Mouse (Mus musculus) heart, postnatal 0 days (tissue): ENCODE results near the gene Vdr. TPM values are rescaled to one million over a fixed set of nuclear protein-coding genes. Genes with fewer than 3 reads are reported as not detected.

ENCODE experiments used
- ATAC-seq: fragments of 200-750 bp; cut with Nextera tagmentation; 2 replicates; pipeline ENCODE4 v1.8.0; 2017; ENCODE audit warnings: low read depth, moderate number of reproducible peaks, moderate library complexity; ENCODE audit not compliant: insufficient read depth
- DNase-seq: peaks from one replicate; pipeline ENCODE4 v3.0.0-alpha.2; 2016; ENCODE audit warnings: low spot score
- H3K27ac ChIP-seq: fragments of 300-500 bp; sonication (generic); 2 replicates; pipeline ENCODE4 v1.5.1; 2014; ENCODE audit warnings: low read depth, mild to moderate bottlenecking
- H3K27me3 ChIP-seq: fragments of 300-500 bp; sonication (generic); 2 replicates; pipeline ENCODE4 v1.6.1; 2014; ENCODE audit warnings: low read length, mixed read lengths; ENCODE audit not compliant: control insufficient read depth, insufficient read depth
- H3K36me3 ChIP-seq: fragments of 300-500 bp; sonication (generic); replicated peaks from 2 replicates; pipeline ENCODE4 v1.6.1; 2014; ENCODE audit warnings: low read length, mixed read lengths; ENCODE audit not compliant: control insufficient read depth, insufficient read depth
- H3K4me1 ChIP-seq: fragments of 300-500 bp; sonication (generic); 2 replicates; pipeline ENCODE4 v1.6.1; 2014; ENCODE audit warnings: antibody characterized with exemption; ENCODE audit not compliant: control insufficient read depth, insufficient read depth
- H3K4me2 ChIP-seq: fragments of 300-500 bp; sonication (generic); 2 replicates; pipeline ENCODE4 v1.6.1; 2014; ENCODE audit warnings: low read depth, mild to moderate bottlenecking, low read length, moderate library complexity
- H3K4me3 ChIP-seq: fragments of 300-500 bp; sonication (generic); 2 replicates; pipeline ENCODE4 v1.5.1; 2014; ENCODE audit warnings: low read depth, low read length
- H3K9ac ChIP-seq: fragments of 300-500 bp; sonication (generic); replicated peaks from 2 replicates; pipeline ENCODE4 v1.6.1; 2014; ENCODE audit warnings: low read depth, low read length, mixed read lengths
- H3K9me3 ChIP-seq: fragments of 300-500 bp; sonication (generic); replicated peaks from 2 replicates; pipeline ENCODE4 v1.6.1; 2016; ENCODE audit warnings: low read length; ENCODE audit not compliant: control insufficient read depth
- CTCF ChIP-seq: IDR thresholded peaks from 2 replicates; pipeline ENCODE4 v1.5.1; 2016; ENCODE audit warnings: antibody characterized with exemption, control low read depth, low read depth
- EP300 ChIP-seq: IDR thresholded peaks from 2 replicates; pipeline ENCODE4 v1.6.1; 2016; ENCODE audit warnings: antibody characterized with exemption, low read depth
- WGBS: fragments of 180-500 bp; shearing (Covaris S2); extraction: QIAGEN DNeasy Blood & Tissue Kit; methylation state at CpG from one replicate; pipeline ENCODE4 v1.1.7; 2014; 5-methylcytosine and 5-hydroxymethylcytosine counted together
- polyA plus RNA-seq: library from polyadenylated mRNA; unstranded; fragments of >200 nt; fragmentation: Nextera tagmentation; extraction: Ambion mirVana; gene quantifications from 2 replicates; pipeline ENCODE4 v1.2.1, GENCODE M21; 2015
- total RNA-seq: library from RNA; depleted of rRNA; stranded (reverse); fragments of >200 nt; gene quantifications from 2 replicates; pipeline ENCODE4 v1.2.3, GENCODE M21; 2014; ENCODE audit warnings: low replicate concordance

Gene Vdr
- total and polyA plus RNA-seq, 2 experiments from 2014 or later: 0.15 to 2.6 TPM

DNA sequence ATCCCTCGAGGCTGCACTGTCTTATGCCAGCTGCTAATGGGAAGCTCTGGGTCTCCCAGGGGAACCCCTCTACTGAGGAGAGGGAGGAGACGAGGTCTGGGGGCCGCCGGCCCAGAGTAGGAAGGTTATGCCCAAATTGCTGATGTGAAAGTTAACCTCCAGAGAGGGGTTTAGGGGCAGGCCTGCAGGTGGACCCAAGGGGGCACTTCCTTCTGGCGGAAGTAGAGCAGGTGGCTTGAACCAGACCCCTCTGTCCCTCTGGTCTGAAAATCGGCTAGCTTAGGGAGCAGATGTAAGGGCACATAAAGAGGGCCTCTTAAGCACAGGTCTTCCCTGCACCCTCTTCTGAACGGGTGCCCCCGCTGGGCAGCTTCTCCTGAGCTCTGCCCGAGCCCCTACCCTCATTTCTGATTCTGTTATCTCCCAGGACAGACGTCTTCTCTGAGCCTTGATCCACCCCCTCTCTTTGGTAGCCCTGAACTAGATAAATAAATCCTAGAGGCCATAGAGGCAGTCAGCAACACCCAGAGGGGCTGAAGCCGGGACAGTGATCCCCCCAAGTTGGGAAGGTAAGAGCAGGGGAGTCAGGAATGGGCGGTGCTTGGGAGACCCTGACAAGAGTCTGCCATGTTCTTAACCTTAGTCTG lies 84.4 kb downstream of the Vdr start:
- WGBS: 55% methylated on average over 12 of the region's 12 CpGs
- H3K27ac ChIP-seq: peak overlapping the region; percentile 81
- H3K27me3 ChIP-seq: no peaks in the 10 kb centered on the region
- no peak for DNase-seq
- peak overlapping the region; percentile 42; the same call in 1 of the 2 replicates for H3K4me3 ChIP-seq
- H3K9ac ChIP-seq: peak overlapping the region; percentile 45; the same call in 1 of the 2 replicates
- H3K4me1 ChIP-seq: peaks cover 80% of the 10 kb centered on the region
- no peak for ATAC-seq
- no peaks in the 10 kb centered on the region for H3K9me3 ChIP-seq
- TF ChIP-seq CTCF (no peak), EP300 (no peak)
- H3K4me2 ChIP-seq: peak overlapping the region; percentile 64
- H3K36me3 ChIP-seq: peaks cover 7% of the 10 kb centered on the region; the same call in 1 of the 2 replicates

DNA sequence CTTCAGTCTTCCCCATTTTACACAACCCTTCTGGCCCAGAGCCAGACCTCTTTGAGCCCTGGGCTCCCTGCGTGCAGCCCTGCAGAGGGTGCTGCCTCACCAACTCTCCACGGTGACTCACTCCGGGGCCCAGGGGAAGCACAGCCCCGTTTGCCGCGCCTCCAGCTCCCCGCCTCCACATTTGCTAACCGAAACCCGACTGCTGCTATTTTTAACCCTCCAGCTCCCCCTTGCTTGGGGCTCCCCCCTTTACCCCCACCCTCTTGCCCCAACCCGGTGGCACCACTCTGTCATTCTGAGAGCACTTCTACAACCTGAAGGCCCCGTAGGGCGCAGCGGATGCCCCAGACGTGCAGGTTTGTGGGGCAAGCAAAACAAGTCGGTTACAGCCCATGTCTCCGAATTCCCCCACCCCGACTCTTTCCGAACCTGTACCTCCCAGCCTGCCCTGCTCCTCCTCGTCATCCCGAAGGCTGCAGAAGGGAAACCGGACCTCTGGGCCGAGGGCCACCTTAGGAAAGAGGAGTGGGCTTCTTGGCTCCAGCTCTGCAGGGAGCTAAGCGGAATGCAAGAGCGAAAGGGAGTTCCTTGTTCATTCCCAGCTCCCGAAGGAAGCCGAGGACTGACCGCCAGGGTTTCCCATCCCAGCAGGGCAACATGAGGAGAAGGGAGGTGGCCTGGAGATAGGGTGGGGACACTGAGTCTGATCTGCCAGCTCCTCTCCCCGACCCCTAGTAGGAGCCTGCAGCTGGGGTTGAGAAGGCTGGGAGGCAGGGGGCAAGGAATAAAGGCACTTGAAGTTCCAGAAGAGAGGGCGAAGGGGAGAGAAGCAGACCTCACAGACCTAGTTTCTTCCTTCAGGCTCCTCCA lies 85.1 kb downstream of the Vdr start:
- peak overlapping the region; percentile 64 for H3K4me2 ChIP-seq
- peak; percentile 90 for DNase-seq
- H3K4me1 ChIP-seq: peaks cover 83% of the 10 kb centered on the region
- no peaks in the 10 kb centered on the region for H3K9me3 ChIP-seq
- 4% methylated on average over 29 of the region's 29 CpGs for WGBS
- H3K9ac ChIP-seq: peak overlapping the region; percentile 45
- H3K27me3 ChIP-seq: no peaks in the 10 kb centered on the region
- peak overlapping the region; percentile 42 for H3K4me3 ChIP-seq
- 0 out of 2 replicates have a peak, but pooled peaks have one; percentile 40 for TF ChIP-seq EP300
- TF ChIP-seq CTCF: peak; percentile 59
- ATAC-seq: peak; percentile 69
- peaks cover 7% of the 10 kb centered on the region; the same call in 1 of the 2 replicates for H3K36me3 ChIP-seq
- H3K27ac ChIP-seq: peak overlapping the region; percentile 81

DNA sequence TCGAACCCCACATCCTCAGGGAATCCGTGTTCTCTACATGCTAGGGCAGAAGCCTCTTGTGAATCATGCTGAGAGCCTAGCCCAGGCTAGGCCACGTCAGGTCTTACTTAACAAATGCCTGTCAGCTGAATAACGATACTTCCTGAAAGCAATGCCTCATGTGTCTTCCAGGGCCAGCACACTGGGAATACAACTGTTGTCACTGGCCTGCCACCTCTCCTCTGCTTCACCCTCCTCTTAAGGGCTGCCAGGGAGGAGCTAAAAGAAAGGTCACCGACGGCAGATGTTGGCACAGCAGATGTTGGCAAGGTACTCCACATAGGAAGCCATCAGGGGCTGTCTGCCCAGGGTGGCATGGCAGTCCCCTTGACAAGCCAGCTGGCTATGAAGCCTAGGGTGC lies 86.4 kb downstream of the Vdr start:
- no peak for DNase-seq
- Histone ChIP-seq H3K9ac (no peak overlapping the region), H3K27me3 (no peaks in the 10 kb centered on the region)

DNA sequence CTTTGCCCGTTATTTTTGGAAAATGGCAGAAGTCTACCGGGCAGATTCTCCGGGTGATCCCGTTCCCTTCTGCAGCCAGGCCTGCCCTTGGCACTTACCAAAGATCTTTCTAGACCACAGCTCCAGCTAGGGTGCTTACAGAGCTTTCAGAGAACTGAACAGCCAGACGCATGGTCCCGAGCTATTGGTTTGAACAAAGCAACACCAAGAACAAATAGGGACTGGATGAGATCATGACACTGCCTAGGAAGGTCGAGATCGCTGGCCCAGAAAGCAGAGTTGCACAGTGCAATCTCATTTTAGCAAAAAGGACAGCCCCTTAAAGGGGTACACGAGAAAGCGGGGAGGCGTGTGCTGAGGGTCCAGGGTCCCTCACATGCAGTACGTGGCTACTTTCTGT lies 87.0 kb downstream of the Vdr start:
- Histone ChIP-seq H3K36me3 (peaks cover 7% of the 10 kb centered on the region; the same call in 1 of the 2 replicates), H3K4me2 (0 out of 2 replicates have a peak overlapping the region, but pooled peaks have one; percentile 4), H3K27ac (peak overlapping the region; percentile 44), H3K4me1 (peaks cover 71% of the 10 kb centered on the region), H3K27me3 (no peaks in the 10 kb centered on the region), H3K4me3 (no peak overlapping the region), H3K9me3 (no peaks in the 10 kb centered on the region), H3K9ac (no peak overlapping the region)
- 68% methylated on average over 12 of the region's 12 CpGs for WGBS
- no peak for ATAC-seq
- DNase-seq: no peak
- TF ChIP-seq CTCF: no peak
- no peak for TF ChIP-seq EP300

More for the DNA sequence above, 86.4 kb downstream of the Vdr start:
- TF ChIP-seq CTCF: no peak
- TF ChIP-seq EP300: no peak
- H3K9me3 ChIP-seq: no peaks in the 10 kb centered on the region
- H3K4me1 ChIP-seq: peaks cover 76% of the 10 kb centered on the region
- peaks cover 7% of the 10 kb centered on the region; the same call in 1 of the 2 replicates for H3K36me3 ChIP-seq
- peak overlapping the region; percentile 64; the same call in 1 of the 2 replicates for H3K4me2 ChIP-seq
- WGBS: 52% methylated on average over 6 of the region's 6 CpGs
- no peak overlapping the region for H3K4me3 ChIP-seq
- no peak for ATAC-seq
- peak overlapping the region; percentile 81 for H3K27ac ChIP-seq

DNA sequence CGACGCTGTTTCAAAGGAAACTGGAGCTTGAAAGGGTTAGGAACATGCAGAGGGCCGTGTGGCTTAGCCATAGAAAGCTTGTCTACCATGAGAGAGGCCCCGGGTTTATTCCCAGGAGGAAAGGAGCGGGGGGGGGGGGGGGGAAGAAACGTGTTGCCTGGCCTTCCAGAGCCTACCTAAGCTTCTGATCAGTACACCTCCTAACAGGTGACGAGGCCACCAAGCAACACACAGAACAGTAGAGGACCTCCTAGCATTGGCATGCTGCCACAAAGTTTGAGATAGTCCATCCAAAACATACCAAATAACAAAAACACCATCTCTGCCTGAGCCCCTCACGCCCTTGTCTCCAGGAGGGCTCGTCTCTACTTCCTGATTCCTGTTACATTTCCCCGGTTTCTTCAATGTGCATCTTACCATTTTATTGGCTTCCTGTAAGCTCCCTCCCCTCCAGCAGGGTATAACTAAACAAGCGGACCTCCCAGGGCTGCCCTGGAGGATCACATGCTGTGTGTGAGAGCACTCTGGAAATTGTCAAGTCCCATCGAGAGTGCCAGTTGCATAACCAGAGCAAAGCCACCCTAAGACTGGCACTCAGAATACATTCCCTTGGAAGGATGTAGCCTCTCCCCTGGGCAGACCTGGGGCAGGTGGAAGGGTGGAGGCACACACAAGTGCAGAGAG lies 87.7 kb downstream of the Vdr start:
- no peaks in the 10 kb centered on the region for H3K9me3 ChIP-seq
- no peak overlapping the region for H3K9ac ChIP-seq
- H3K36me3 ChIP-seq: peaks cover 7% of the 10 kb centered on the region; the same call in 1 of the 2 replicates
- ATAC-seq (no peak), DNase-seq (no peak)
- no peaks in the 10 kb centered on the region for H3K27me3 ChIP-seq
- H3K4me2 ChIP-seq: 0 out of 2 replicates have a peak overlapping the region, but pooled peaks have one; percentile 45
- H3K4me3 ChIP-seq: no peak overlapping the region
- 42% methylated on average over 12 of the region's 12 CpGs for WGBS
- peaks cover 65% of the 10 kb centered on the region for H3K4me1 ChIP-seq
- no peak for TF ChIP-seq CTCF
- H3K27ac ChIP-seq: peak overlapping the region; percentile 44
